8 mouse cellular contexts compared by ENCODE assay signal in genomic region chr11:59664818-59665217, GRCm38 (mm10). TPM values are rescaled to one million over a fixed set of nuclear protein-coding genes. Genes with fewer than 3 reads are reported as not detected.
DNase-seq lines count a peak whose midpoint lies in the region; ATAC-seq lines count a peak whose summit lies in the region.

No protein-coding gene starts in this region.

- H3K36me3 ChIP-seq in intestine, embryonic 14.5 days (ENCODE audit: control insufficient read depth, insufficient read depth, low read length) = no peaks in the 10 kb centered on the region
- H3K36me3 ChIP-seq in midbrain, embryonic 13.5 days = no peaks in the 10 kb centered on the region

- H3K9me3 ChIP-seq in intestine, embryonic 14.5 days (ENCODE audit: control insufficient read depth, low read length) = no peaks in the 10 kb centered on the region
- H3K9me3 ChIP-seq in midbrain, embryonic 13.5 days = no peaks in the 10 kb centered on the region

- H3K4me3 ChIP-seq in intestine, embryonic 14.5 days (ENCODE audit: low read depth, low read length) = no peak overlapping the region
- H3K4me3 ChIP-seq in midbrain, embryonic 13.5 days (replicated peaks) = peak overlapping the region; percentile 20

- peaks cover 33% of the 10 kb centered on the region for H3K4me1 ChIP-seq in intestine, embryonic 14.5 days (replicated peaks; ENCODE audit: control insufficient read depth, insufficient read depth, low read length)
- peaks cover 58% of the 10 kb centered on the region for H3K4me1 ChIP-seq in midbrain, embryonic 13.5 days (replicated peaks)

- H3K27me3 ChIP-seq in intestine, embryonic 14.5 days (replicated peaks; ENCODE audit: control insufficient read depth, insufficient read depth, low read length) = no peaks in the 10 kb centered on the region
- no peaks in the 10 kb centered on the region for H3K27me3 ChIP-seq in midbrain, embryonic 13.5 days

- H3K4me2 ChIP-seq in intestine, embryonic 14.5 days (ENCODE audit: low read length) = peak overlapping the region; percentile 98
- peak overlapping the region; percentile 77 for H3K4me2 ChIP-seq in midbrain, embryonic 13.5 days (replicated peaks)

- 22% methylated on average over 3 of the region's 3 CpGs for WGBS in intestine, embryonic 14.5 days
- 51% methylated on average over 3 of the region's 3 CpGs for WGBS in midbrain, embryonic 13.5 days

- no peak for ATAC-seq in intestine, embryonic 14.5 days (replicated peaks; ENCODE audit: low FRiP score, low TSS enrichment, low read depth)
- no peak for ATAC-seq in midbrain, embryonic 13.5 days
- ATAC-seq in erythroid progenitor cell, adult 5-6 weeks (replicated peaks; ENCODE audit: low FRiP score, poor library complexity, severe bottlenecking) = no peak

- DNase-seq in adrenal gland, adult 2 months = peak; percentile 66
- DNase-seq in cerebellum, postnatal 10 days = peak; percentile 66
- peak; percentile 68 for DNase-seq in gastrocnemius, postnatal 14 days
- DNase-seq in intestine, embryonic 14.5 days (ENCODE audit: low spot score) = no peak
- peak; percentile 33 to 34 for DNase-seq in left cerebral cortex, postnatal 36 days (ENCODE audit: low spot score in 2 of 2)
- DNase-seq in T-cell, adult 2 months (ENCODE audit: low spot score) = no peak

- H3K9ac ChIP-seq in intestine, embryonic 14.5 days (ENCODE audit: low read length) = no peak overlapping the region
- no peak overlapping the region; the same call in 1 of the 2 replicates for H3K9ac ChIP-seq in midbrain, embryonic 13.5 days (replicated peaks)

- H3K27ac ChIP-seq in intestine, embryonic 14.5 days (ENCODE audit: low read depth) = peak overlapping the region; percentile 57
- no peak overlapping the region for H3K27ac ChIP-seq in midbrain, embryonic 13.5 days

- intact Hi-C loops in gastrocnemius, postnatal 14 days (cut with DNase I; ENCODE audit: low total_unique reads) = no loop called here
- intact Hi-C loops in left cerebral cortex, postnatal 36 days (cut with DNase I) = loop anchor here (5.0 kb wide), 1 partner anchor 82 kb away; no protein-coding TSS in a partner anchor

RNA-seq across cellular contexts. Expression of gene Mprip, which starts 3.7 kb away (rescaled TPM):
- 100 to 1,000 TPM; 190 to 233 TPM for total RNA-seq in adrenal gland, adult 2 months (2021)
- polyA plus RNA-seq in adrenal gland, adult 2 months (2012; rRNA removed) = 48.0 and 79.6 TPM in 2 replicates
- total RNA-seq in gastrocnemius, postnatal 14 days (2021) = 100 to 1,000 TPM in 1 of 2 experiments, 10 to 100 TPM in 1; 94.7 to 120 TPM
- polyA plus RNA-seq in intestine, embryonic 14.5 days (2014; fragmentation: Nextera tagmentation; extraction: Ambion mirVana) = 56.2 and 57.2 TPM in 2 replicates
- 100 to 1,000 TPM; 293 to 299 TPM for total RNA-seq in left cerebral cortex, postnatal 36 days (2021)
- polyA plus RNA-seq in midbrain, embryonic 13.5 days (2015; fragmentation: Nextera tagmentation; extraction: Ambion mirVana) = 37.1 and 39.3 TPM in 2 replicates
- 21.4 and 38.2 TPM in 2 replicates for total RNA-seq in erythroid progenitor cell, adult 5-6 weeks (2015; ENCODE audit: low replicate concordance)
- total RNA-seq in erythroid progenitor cell, adult 5-6 weeks (2017; ENCODE audit: low replicate concordance) = 20.7 and 44.4 TPM in 2 replicates

Comparison
In these comparisons a context has a peak if more than half of its experiments do, and no peak if none do; other contexts are left out.
1. DNase-seq: peak in adrenal gland, adult 2 months (single experiment), cerebellum, postnatal 10 days (2 of 2), gastrocnemius, postnatal 14 days (single experiment) and left cerebral cortex, postnatal 36 days (2 of 2); none in intestine, embryonic 14.5 days (single experiment) and T-cell, adult 2 months (single experiment).